Mouse (Mus musculus) ES-E14 (cell line): ENCODE measurements around the gene Ak5.

ENCODE experiments used
- CHD2 ChIP-seq: IDR thresholded peaks from 2 replicates; pipeline ENCODE4 v1.6.1; 2014; ENCODE audit warnings: mild to moderate bottlenecking, low read depth, low read length, inconsistent platforms
- HCFC1 ChIP-seq: IDR thresholded peaks from 2 replicates; pipeline ENCODE4 v1.6.1; 2012; ENCODE audit warnings: low read length, inconsistent platforms, borderline replicate concordance; ENCODE audit not compliant: insufficient read depth
- MAFK ChIP-seq: IDR thresholded peaks from 2 replicates; pipeline ENCODE4 v1.6.1; 2014; ENCODE audit warnings: mild to moderate bottlenecking, low read depth, low read length, inconsistent platforms; ENCODE audit not compliant: insufficient read depth
- ZC3H11A ChIP-seq: IDR thresholded peaks from 2 replicates; pipeline ENCODE4 v1.6.1; 2012; ENCODE audit warnings: low read depth, mild to moderate bottlenecking, inconsistent platforms, low read length, borderline replicate concordance
- ZNF384 ChIP-seq: IDR thresholded peaks from 2 replicates; pipeline ENCODE4 v1.6.1; 2012; ENCODE audit warnings: low read depth, low read length, inconsistent platforms

DNA sequence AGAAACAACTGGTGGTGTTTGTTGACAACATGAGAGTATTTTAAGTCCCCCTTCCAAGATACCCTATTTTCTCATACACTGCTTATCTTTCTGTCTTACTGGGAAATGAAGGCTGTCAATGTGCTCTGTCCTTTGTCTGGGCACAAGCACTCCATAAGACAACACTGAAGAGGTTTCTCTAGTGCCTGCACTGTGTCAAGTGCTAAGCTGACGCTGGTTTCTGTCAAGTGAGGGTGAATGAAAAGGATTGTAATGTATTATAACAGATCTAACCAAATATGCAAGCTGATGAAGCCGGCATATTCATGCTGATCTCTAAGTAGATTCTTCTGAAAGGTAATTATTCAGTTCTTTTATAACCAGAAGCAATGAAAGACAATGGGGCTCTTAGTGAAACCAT lies 174.3 kb downstream of the Ak5 start:
- TF ChIP-seq HCFC1 = no peak
- TF ChIP-seq CHD2 = no peak
- TF ChIP-seq ZC3H11A = no peak
- TF ChIP-seq ZNF384 = no peak
- TF ChIP-seq MAFK = no peak
